Mouse (Mus musculus) spleen, embryonic (tissue): ENCODE results near the gene Ms4a10.

Source experiments
- CTCF ChIA-PET: fragments of 350-600 bp; sonication (Branson Sonifier 250); formaldehyde crosslinking; loops from one replicate; lab custom pipeline; 2022; lab: Charles Lee

The Ms4a10 gene

DNA sequence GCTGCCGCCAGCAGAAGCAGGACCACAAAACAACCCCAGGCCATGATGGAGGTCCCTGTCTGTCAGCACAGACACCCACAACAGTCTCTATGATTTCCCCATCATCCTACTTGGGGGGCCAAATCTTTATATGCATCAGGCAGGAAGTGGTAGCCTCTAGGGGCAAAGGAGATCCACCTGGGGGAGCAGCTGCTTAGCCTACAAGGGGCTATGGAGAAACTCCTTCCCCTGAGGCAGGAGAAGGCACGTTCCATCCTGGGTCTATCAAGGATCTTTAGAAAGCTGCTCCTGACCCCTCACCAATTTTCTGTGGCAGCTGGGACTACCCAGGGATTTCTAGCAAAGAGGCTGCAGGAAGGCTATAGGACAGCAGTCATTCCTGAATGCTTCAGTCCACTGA, 53.9 kb downstream of the Ms4a10 start, which contains the start of gene Zp1:
TSS of gene Zp1 (minus strand) at position 101 of the 400 bp plus-strand sequence.
- CTCF ChIA-PET = no interaction called here

DNA sequence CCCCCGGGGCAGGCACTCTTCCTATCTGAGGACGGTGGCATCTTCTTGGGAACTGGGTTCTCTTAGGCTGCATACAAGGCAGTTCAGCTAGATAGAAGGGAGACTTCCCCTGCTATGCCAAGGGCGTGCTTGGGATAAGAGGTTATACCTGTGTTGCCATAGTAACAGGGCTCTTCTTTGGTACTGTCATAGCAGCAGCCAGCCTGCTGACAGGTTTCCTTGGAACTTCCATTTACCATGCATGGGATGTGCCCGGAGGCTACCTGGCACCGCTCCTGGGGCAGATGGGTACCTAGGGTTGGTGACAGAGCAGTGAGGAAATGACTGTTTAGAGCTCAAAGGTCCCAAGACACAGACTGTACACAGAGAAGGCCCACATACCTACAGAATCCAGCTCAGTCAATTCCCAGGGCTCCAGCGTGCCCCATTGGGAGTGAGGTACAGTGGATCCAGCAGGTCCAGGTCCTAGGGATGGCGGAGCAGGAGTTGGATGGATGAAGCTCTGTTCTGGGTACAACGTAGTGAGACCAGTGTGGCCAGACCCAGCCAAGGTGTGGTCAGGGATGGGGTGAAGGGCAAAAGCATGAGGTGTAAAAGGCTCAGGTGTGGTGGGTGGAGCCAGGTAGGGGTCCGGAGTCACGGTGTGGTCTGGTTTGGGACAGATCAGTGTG, 56.0 kb downstream of the Ms4a10 start:
- CTCF ChIA-PET = no interaction called here

DNA sequence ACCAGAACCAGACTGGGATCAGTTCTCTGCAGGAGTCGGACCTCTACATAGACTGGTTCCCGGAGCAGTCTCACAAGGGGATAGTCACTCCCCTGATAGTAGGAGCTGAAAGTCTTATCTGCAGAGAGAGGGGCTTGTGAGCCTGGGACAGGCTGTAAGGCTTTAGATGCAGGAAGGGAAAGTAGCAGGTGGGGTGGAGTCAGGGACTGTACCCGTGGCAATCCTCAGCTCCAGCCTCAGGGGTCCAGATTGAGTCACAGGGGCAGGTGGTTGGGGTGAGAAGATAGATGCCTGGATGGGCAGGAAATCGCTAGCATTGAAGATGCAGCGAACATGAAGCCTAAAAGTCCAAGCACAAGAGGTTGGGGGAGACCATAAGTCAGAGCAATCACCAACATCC, 58.0 kb downstream of the Ms4a10 start:
- CTCF ChIA-PET = interaction anchor here (0.9 kb wide), 1 partner anchor 25 kb away, joined by 4 read pairs; no protein-coding TSS in a partner anchor

GRCm38 (mm10) chr19:10914870-10915269, 59.6 kb downstream of the Ms4a10 start:
- CTCF ChIA-PET = interaction anchor here (0.6 kb wide), 2 partner anchors 9 to 392 kb away, joined by 3 read pairs; no protein-coding TSS in a partner anchor

DNA sequence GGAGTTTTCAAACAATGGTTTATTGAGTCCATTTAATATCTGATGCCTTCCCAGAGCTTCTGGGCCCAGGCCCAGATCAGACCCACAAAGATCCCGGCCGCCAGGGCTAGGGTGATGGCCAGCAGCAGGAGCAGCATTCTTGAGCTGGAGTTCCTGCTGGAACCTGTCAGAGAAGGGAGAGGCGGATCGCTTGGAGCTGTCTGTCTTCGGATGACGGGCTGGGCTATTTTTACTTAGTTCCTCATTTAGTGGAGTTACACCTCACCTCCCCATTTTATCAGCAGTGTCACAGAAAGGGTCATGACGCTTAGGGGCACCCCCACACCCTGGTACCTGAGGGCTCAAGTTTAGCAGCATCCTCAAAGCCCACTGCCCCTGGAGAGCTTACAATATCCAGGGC, 60.2 kb downstream of the Ms4a10 start:
- CTCF ChIA-PET = interaction anchor here (0.6 kb wide), 1 partner anchor 391 kb away, joined by 3 read pairs; no protein-coding TSS in a partner anchor
